Mouse (Mus musculus): ENCODE measurements at regions not wholly inside any gene's neighbourhood (a gene's known extent, or its start where the extent isn't known, plus 50 kb on each side); places are given as distances from the start of the nearest gene placed in this dataset.
"Not testable (repeated sequence)": the region's sequence is repeated elsewhere in the genome, so short reads cannot be mapped to it uniquely, and the experiment has no call there.

DNA sequence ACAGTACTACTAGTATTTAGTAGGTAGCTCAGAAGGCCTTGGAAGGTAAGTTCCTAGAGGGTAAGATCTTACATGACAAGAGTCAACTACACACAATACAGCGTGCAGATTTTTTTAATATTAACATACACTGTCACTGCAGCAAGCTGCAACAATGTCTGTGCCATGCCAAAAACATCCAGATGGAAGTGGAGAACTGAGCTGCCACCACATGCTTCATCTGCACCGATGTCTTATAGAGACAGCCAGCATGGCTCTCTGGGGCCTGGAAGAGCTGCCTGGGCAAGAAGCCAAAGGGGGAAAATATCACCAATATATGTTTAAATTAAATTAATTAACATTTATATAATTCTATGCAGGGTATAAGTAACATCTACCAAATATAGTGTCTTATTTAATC, 795.3 kb downstream of the Cypt12 start:
- no peak for DNase-seq (ENCODE audit: low spot score)

DNA sequence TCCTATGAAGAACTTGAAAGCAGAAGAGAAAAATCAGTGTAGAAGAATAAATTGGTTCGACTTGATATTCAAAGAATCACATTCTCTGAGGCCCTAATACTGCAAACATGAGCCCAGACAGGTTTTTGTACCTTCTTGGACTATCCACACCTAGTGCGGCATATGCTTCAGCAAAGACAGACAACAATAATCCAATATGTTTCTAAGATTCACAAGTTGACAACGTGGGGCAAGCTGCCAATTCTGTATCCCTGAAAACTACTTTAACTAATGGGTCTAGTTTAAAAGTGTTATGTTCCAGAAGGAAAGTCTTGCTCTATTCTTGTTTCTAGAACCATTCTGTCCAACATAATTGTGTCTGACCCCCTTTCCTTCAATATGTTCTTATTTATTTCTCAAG, 796.0 kb downstream of the Cypt12 start:
- DNase-seq (ENCODE audit: low spot score), result no peak

DNA sequence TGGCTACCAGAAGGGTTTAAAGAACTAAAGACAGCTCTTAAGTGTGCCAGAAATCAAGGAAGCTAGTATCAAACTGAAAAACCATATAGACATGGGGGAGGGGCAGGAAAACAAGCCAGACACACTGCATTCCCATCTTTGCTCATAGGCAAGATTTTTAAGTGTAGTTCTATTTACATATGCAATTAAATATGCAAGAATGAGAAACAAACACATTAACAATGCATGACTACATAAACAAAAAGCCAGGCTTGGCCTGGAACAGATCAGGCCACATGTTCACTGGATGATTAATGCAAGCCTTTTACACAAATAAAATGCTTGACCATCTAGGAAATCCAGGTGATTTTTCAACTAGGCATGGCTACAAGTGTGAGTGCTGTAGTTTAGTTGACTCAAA, 798.0 kb downstream of the Cypt12 start:
- no peak for DNase-seq (ENCODE audit: low spot score)

DNA sequence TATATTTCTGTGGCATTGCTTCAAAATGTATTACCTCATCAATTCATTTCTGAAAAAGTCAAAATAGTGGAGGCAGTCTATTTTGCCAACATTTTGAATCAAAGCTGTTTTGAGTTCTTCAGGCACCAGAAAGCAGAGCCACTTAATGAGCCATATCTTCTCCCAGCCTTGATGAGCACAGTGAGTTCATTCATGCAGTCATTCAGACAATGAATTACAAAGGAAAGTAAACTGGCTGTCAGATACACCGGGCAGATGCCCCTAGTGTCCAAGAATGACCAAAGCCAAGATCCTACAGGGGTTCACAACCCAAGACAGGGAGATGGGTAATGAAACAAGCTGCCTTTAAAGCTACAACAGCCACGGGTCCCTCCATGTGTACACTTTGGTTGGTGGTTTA, 798.7 kb downstream of the Cypt12 start:
- no peak for DNase-seq (ENCODE audit: low spot score)

DNA sequence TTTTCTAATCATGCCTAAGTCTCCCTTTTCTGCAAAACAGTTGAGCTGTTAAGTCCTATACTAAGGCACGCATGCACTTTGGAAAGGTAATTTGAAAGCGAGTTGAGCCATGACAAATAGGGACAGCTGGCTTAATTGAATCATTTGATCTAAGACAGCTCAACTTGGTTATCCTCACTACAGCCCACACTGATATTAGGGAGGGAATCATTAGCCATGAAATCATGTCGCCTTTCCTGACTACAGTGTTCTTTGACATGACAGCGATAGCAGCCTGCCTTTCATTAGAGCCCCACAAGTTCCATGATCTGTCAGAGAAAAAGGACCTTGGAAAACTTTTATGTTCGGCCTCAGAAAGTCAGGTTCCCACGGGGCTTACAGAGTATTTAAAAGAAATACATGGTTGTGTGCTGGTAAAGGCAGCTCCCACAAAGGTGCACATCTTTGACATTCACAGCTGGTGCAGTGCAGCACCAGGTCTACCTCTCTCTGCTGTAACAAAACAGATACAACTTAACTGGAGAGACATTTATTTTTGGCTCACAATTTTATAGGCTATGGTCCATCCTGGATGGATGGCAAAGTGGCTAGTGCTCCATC, 803.5 kb downstream of the Cypt12 start:
- no peak for DNase-seq (ENCODE audit: low spot score)

DNA sequence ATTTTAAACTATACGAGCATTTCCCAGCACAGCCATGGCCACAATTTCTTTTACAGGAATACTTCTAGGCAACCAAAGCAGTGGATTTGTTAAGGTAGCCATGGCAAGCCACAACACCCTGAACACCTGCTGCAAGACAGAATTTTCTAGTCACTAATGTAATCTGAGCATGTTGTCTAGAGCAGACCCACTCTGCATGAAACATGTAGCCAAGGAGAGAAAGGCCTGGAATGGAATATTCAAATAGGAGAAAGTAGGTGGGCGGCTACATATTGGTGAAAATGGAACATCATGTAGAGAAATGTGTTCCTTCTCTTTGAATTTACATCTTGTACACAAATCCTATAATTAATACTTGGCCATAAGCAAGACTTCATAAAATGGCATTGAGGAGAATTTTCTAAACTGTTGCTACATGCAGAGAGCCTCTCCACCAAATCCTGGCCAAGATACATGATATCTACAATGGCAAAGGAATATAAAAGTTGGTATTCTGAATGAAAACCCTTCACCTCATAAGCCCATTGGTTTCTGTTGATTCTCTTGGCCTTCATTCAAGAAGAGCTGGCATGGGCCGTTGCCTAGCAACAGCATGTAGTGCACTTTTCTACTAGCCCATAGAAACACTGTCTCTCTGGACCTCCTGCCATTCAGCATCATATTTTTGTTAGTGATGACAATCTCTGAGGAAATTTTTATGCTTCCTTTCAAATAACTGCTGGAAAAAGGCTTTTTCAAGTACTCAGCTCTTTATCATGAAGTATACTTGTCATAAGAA, 816.3 kb downstream of the Cypt12 start:
- no peak for DNase-seq (ENCODE audit: low spot score)

DNA sequence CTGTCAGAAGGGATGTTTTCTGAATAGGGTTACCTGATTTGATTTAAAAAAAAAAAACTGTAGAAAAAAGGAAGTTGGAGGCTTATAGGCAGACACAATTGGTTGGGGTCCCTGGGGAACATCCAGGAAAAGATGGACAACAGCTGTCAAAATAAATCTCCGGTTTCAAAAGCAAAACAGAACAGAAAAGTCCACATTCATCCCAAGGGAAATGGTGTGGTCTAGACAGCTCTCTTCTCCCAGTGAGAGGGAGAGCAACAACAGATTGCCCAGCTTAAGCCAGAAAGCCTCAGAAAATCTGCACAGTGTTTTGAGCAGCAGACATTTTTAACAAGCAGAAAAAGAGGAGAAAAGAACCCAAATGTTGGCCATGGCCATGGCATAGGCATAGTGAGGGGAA, 830.3 kb downstream of the Cypt12 start:
- no peak for DNase-seq (ENCODE audit: low spot score)

DNA sequence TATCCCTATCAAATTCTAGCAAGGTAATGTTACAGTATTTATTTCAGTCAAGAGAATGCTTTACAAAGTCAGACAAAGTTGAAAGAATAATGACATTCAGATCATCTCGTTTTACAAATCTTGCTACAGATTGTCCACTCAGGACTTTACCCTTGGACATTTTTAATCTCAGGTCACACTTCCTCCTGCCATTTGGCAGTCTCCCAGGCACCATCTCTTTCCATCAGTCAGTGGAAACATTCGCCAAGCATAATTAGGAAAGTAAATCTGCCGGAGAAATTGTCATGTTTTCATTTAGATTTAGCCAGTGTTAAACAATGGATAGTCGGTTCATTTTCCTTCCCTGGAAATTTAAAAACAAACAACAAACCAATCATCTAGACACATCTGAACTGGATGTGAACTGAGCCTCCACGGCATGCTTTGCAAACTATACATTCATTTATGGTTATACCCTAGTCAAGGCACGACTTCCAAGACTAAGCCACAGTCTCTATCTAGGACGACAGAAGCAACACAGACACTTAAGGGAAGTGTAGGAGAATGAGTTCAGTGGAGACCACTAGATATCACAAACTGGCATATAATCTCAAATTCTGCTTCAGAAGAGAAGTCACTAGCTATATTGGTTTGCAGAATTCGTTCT, 839.4 kb downstream of the Cypt12 start:
- no peak for DNase-seq (ENCODE audit: low spot score)

DNA sequence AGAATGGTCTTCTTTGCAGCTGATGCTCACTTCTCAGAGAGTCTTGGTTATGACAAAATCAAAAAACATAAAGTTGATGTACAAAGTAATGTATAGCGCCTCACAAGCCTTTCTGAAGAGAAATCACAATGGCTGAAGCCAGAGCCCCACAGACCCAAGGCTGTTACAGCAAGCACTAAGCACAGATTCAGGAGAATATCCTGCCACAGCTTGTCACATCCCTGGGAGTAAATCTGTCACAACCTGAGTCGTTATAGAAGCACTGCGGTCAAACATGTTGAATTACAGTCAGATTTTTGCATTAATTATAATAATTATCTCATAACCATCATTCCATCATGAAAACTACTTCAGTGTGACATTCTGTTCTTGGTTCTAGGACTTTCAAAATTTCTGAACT, 825.7 kb downstream of the 1700064H15Rik start:
- DNase-seq (ENCODE audit: low spot score), result no peak

DNA sequence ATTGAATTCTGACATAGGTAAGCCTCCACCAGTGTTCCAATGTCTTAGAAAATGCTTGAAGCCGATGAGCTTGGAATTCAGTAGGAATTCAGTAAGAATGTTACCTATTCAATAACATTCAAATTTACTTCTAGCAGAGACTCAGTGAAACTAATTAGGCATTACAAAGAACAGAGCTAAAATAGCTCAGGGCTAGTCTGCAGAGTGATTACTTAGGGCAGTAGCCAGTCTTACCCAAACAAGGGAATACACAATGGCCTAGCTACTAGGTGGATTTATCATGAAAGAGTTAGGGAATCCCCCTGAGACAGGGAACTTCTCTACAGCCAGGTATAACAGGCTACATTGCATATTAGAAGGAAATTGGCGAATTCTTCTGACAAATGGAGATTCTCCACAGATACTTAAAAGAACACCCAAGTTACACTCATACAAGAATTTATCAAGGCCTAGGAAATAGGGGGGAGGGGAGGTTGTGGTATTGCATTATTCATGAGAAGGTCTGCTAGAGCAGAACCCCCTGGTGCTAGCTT, 799.6 kb downstream of the 1700064H15Rik start:
- not testable (repeated sequence) for DNase-seq (ENCODE audit: low spot score)

DNA sequence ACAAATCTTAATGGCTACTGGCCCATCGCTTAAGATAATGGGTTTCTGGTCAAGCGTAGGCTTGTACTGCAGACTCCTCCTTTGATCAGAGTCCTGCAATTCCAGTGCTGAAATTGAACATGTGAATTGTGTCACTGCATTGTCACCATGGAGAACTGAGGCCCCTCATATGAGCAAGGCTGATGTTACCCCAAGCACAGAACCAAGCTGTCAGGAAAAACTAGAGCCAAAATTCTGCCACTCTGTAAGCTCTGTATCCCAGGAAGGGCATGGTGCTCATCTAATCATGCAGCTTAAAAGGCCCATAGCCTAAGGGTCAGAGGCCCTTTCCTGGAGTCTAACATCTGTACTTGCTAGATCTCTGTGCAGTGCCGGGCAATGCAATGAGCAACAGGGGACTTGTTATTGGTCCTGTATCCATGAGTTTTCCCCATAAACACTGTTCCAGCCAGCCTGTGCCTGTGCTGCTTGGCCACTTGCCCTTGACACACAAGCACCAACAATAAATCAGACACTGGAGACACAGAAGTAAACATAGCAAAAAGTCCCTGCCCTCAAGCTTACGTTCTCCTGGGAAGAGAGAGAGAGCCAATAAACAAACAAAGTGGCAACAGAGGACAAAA, 760.2 kb downstream of the 1700064H15Rik start:
- DNase-seq (ENCODE audit: low spot score), result no peak

DNA sequence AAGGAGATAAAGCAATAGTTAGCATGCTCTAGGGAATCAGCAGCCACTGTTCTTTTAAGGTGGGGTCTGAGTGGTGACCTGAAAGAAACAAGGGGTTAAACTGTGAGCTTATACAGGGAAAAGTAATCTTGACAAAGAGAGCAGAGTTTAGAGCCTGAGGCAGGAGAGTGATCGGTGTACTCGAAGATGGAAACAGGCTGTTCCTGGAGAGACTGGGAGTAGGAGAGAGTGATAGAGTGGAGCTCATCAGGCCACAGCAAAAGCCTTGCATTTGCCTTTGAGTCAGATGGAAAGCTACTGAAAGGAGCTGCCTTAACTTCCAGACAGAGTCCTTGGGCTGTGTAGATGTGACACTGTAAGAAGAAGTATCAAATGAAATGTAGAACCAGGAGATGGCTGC, 759.7 kb downstream of the 1700064H15Rik start:
- no peak for DNase-seq (ENCODE audit: low spot score)

DNA sequence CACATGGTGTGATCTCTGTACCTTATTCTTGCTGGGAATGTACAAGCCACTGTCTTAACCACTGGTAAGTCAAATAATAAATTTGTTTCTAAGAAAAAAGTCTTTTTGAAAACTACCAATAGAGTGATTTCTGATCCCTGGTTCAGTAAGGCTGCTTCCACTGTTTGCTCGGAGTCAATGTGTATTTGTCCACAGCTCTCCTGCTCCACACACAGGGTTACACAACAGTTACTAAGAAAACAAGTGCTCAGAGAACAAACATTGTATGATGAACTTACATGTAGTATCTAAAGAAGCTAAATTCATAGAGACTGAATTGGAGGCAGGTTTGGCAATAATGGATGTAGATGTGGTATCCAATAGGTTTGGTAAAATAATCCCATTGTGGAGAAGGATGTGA, 751.4 kb downstream of the 1700064H15Rik start:
- DNase-seq (ENCODE audit: low spot score), result no peak

DNA sequence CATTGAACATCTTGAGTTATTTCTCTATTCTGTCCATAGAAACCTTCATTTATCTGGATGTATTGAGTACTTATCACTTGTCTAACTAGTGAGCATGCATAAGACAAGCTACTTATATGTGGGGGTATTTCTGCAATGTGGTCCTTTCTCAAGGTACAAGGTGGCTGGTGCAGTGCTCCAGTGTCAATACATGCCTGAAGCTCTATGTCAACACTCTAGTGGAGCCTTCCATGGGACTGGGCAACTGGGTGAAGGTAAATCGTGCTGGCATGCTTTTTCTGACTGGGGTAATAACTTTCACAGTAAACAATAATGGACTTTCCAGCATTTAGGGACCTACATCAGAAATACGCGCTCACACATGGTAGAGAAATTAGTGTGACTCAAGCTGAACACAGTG, 750.9 kb downstream of the 1700064H15Rik start:
- no peak for DNase-seq (ENCODE audit: low spot score)

DNA sequence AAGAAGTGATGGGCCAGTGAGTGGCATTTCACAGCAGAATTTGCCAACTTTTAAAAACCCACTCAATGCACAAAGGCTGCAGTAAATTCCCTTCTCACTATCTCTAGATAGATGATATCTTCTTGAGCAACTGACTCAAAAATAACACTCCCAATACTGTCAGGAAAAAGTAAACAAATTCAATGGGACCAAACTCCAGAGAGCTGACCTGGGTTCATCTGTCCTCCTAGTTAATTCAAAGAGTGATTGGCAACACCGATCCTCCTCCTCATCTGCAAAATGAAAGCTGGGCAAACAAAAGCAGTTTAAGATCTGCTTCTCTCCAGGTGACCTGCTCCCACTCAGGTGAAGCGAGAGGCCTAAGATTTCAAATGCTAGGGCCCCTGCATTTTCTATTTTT, 747.3 kb downstream of the 1700064H15Rik start:
- no peak for DNase-seq (ENCODE audit: low spot score)

DNA sequence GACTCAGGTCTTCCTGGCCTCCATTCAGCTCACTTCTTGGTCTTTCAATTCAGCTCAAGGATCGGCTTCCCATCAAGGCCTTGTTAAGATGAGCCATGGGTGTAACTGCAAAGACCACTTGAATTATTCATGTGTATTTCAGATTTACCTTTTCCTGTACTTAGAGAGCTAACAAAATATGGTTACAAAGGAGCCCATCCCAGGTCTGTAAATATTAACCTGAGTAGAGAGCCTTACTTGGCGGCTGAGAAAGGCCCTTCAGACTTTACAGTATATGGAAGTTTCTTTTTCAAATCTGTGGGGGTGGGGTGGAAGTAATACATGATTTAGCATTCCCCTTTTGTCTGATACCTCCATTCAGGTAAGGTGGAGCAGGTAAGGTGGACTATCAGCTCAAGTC, 735.7 kb downstream of the 1700064H15Rik start:
- no peak for DNase-seq (ENCODE audit: low spot score)

DNA sequence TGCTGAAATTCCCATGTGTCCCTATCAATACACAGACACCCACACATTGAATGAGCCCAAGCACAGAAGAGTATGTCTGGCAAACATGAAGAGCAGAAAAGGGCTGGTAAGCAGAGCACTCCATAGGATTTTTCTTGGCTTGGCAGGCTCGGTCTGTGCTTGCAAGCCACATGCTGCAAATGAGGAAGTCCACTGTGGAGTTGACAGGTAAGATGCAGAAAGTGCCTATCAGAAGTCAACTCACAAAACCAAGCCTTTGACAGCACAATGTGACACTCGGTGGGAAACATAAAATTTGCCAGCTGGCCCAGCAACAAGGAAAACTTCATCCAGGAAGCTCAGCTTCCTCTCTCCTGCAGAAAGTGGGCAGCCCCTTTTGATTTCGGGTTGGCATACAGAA, 722.7 kb downstream of the 1700064H15Rik start:
- no peak for DNase-seq (ENCODE audit: low spot score)

DNA sequence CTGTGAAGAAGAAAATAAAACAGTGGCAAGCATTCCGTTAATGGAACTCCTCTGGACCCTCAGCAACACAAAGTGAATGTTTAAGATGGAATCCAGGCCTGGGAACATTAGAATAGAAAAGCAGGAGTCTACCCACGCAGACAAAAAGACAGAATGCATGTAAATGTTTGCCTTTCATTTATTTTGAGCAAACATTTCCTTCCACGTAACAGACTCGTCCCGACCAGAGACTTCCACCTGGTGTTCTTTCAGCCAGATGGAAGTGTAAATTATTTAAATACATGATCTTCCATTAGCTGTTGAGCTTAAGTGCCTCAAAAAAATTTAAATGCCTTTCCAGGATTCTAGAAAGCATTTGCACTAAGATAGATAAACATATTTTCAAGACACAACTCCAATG, 722.3 kb downstream of the 1700064H15Rik start:
- DNase-seq (ENCODE audit: low spot score), result no peak

DNA sequence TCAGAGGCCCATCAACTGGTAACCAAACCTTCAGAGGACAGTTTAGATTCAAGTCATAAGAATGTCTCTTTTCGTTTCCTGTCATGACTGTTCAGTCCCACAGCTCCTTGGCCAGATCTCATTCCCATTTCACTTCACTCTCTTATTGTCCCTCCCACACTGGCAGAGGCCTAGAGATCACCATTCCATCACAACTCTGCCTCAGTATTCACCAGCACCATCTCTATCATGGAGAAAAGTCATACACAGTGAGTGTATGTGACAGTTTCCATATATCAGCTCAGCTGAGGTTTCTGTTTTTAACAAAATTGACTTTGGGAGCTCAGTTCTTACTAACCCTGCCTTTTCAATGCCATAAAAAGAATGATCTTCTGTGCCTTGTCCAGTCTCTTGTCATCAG, 719.7 kb downstream of the 1700064H15Rik start:
- no peak for DNase-seq (ENCODE audit: low spot score)

DNA sequence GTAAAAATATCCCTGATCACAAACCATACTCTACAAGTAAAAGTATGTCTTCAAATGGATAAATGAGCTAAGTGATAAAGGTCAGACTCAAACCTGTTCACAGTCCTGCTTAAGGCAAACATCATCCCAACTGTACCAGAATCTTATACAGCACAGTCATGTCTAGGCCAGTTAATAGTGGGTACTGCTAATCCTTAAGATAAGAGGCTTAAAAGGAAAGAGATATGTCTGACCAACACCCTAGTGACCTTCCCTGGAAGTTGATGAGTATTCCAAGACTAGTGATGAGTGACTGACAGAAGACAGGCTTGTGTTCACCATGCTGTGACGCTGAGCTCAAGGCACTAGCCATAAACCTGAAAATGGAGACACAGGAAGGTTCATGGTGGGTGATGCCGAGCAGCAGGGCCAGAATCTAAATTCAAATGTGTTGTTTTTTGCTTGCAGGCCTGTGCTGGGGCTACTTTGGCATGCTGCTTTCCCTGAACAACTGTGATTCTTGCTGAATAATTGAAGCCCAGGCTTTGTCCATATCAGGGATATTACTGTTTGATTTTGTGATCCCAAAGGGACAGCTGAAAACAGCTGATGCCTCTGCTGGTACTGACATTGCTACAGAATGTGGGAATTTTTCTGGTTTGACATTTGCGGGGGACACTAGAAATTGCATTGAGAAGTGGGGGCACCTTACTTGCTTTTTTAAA, 699.9 kb downstream of the 1700064H15Rik start:
- no peak for DNase-seq (ENCODE audit: low spot score)

DNA sequence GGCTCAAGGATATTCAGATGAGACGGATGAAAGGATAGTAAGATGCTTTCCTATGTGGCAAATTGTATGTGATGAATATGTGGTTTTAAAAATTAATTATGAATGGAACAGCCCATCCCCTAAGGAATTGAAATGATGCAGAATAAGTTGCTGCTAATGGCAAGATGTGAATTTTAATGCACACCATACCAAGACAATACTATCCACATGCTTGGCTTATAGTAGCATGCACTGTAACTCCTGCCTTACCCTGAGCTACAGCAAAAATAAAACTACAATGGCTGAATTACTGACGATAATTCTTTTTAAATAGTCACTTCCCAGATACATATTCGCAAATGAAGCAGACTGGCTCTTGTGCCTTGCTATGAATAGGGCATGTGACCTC, 699.4 kb downstream of the 1700064H15Rik start:
- DNase-seq (ENCODE audit: low spot score), result no peak

All from c-Kit-positive CD71-positive TER-119-positive erythroid progenitor cells, embryonic 14.5 days (primary cell).